Mouse (Mus musculus) testis, postnatal 10 days (tissue): ENCODE results near the gene Ormdl3.

Experiments
- DNase-seq: peaks from one replicate; pipeline ENCODE4 v3.0.0; 2021; ENCODE audit warnings: low spot score

Ormdl3 gene

DNA sequence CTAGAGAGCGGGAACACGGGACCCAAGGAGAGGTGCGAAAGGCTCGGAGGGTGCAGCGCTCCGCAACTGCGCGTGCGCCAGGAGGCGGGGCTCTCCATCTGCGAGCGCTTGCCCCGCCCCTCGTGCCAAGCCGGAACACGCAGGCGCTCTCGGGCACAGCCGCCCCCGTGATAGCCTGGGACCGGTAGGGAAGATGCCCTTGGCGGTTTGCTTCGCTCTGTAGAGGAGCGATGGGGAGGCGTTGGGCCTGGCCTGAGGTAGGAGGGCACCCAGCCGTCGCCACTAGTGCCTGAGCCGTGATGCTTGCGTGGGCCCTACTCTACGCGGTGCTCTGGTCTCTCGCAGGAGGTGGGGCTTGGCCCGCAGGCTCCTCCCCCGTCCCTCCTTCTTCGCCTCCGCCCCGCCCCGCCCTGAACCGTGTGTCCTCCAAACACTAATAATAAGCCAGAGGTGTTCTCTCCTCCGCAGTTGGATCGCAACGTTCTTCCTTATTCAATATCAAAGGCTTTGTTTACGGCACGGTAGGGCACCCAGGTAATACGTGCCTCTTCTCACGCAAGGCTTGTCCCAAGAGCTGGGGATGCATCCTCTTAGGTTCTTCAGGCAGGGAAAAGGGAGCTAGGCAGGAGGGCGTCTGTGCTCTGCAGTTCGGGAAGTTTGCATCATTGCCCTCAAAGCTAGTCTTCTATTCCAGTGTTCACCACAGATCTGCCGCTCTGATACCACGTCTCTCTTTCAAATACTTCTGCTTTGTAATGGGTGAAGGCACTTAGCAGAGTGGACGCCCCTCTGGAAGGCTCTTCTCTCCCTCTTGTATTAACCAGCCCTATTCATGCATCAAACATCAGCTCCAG is 36.0 kb downstream of the Ormdl3 start, which contains the start of gene Zpbp2:
Gene Zpbp2 (plus strand): TSS at position 123 of the 854 bp plus-strand sequence.
- peak; percentile 94 for DNase-seq

DNA sequence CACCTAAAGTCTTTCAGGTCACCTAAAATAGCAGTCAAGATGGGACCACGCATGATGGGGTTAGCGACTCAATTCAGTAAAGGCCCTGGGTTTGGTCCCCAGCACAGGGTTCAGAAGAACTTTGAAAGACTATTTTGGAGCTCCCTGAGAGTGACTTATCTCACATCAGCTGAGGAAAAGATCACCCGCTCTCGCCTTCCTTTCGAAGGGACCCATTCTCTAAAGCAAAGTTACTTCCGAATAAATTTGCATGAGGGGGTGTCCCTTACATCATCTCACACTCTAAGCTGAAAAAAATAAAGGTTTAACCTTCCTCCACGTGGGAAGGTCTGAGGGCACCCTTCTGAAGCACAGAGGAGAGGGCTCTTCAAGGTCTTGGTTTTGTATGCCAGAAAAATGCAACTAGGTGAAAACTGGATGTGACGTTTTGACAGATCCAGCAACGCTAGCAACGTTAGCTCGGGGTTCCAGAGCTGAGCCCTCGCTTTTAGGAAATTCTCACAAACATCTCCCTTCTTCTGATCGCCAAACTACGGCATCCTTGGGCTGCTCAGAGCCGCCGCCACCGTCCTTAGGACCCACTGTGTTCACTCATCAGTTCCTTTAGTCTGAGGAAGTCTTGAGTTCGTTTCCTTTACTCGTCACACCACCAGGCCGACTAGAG is 36.7 kb downstream of the Ormdl3 start:
- peak; percentile 19 for DNase-seq

- peak; percentile 12 for DNase-seq
Observed at GRCm38 (mm10) chr11:98549363-98549762, 37.8 kb downstream of the Ormdl3 start.

DNA sequence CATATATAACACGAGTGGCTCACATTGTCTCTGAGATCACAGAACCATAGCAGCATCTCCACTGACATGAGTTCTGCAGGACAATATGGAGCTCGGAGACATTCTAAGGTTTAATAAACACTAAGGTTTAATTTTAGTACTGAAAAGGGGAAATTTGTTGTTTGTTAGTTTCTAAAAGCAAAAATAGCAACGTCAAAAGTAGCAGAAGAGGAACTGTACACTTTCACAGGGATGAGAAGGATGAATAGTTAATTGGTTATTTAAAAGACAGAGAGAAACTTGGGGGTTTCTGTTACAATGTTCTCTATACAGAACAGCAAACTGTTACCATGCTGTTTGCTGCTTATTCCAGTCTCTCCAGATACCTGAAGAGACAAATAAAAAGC is 39.9 kb downstream of the Ormdl3 start:
- no peak for DNase-seq

DNA sequence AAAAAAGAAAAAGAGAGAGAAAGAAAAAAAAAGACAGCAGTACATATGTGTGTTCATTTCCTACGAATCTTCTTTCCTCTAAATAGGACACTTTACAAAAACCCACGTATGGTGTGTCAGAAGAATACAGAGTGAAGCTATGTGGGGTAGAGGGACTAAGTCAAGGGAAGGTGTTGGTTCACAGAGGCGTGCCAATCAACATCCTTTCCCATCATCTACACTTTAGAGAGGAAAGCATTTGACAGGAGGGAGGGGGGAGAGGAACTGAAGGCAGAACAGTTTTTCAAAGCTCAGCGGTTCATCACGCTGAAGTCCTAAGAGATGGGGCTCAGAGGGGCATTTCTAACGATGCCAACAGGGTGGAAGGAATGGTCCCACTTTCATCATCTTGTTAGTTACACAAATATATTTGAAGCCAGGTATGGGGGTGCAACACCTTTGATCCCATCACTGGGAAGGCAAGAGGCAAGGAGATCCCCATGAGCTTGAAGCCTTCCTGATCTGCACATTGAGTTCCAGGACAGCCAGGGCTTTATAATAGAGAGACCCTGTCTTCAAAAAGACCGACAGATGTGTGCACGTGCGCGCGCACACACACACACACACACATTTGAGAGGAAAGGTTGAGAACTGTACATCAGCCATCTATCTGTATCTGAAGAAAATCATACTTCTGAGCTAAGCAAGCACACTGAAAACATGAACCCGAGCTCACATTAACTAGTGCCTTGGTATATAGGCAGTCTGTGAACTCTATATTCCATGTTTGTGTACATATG is 40.5 kb downstream of the Ormdl3 start:
- peak; percentile 20 for DNase-seq

- DNase-seq: peak; percentile 42
Observed at GRCm38 (mm10) chr11:98545711-98546231, 41.4 kb downstream of the Ormdl3 start, which contains the start of gene Ikzf3. TSS of gene Ikzf3 (minus strand) at chr11:98546031.

- DNase-seq: peak; percentile 30
Observed at GRCm38 (mm10) chr11:98544890-98545677, 42.1 kb downstream of the Ormdl3 start.

DNA sequence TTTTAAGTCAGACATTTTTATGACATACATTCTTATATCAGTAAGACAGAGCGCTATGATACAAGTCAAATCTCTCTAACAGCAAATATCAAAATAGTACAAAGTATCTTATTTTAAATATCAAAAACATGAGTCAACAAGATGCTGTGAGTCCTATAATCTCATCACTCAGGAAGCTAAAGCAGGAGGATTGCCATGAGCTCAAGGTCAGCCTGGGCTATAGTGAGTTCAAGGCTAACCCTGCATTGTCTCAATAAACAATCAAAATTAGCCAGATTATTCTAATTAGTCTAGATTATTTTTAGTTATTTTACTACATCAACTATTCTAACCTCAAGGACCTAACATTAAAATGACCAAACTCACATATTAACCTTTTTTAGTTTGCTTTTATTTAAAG is 43.8 kb downstream of the Ormdl3 start:
- DNase-seq: peak; percentile 4

GRCm38 (mm10) chr11:98542553-98542952 is 44.6 kb downstream of the Ormdl3 start:
- DNase-seq: peak; percentile 23

DNA sequence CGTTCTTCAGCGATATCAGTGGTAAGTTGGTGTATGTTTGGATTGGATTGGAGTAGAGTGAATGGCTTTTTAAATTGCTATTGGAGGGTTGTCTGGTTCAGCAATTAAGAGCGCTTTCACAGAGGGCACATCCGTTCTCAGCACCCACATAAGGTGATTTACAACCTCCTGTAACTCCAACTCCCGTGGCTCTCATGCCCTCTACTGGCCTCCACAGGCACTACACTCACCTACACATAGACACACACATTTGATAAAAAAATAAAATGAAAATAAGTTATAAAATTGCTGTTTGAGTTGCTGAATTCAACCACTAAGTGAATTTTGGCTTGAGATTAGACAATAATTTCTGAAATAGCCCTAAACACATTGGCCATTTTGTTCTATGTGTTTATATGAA is 46.8 kb downstream of the Ormdl3 start:
- DNase-seq: peak; percentile 39

DNA sequence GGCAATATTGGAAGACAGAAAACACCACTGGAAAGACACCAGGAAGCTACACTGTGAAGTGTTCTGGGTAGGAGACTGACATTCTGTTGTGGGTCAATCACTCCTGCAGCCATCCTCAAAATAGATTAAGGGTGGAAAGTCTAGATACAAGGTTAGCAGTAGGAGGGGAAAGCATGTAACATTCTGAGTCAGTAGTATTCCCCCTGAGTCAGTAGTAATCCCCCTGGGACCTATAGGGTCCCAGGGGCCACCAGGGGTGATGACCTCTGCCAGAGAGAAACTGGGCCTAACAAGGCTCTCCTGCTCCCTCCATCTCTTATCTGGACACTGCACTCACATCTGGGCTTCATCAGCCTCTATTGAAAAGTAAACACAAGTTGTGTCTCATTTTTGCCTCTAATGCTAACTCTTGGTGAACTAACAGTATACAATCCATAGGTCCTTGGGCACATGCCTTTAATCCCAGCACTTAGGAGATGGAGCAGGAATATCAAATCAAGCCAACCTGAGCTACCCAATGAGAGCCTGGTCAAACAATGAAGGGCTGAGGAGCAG is 49.6 kb downstream of the Ormdl3 start:
- no peak for DNase-seq
